Mouse (Mus musculus) activated CD4-positive, CD25-positive, alpha-beta regulatory T cell (primary cell): ENCODE results near the gene Cadps2. TPM values are rescaled to one million over a fixed set of nuclear protein-coding genes. Genes with fewer than 3 reads are reported as not detected.

Experiments used
- polyA plus RNA-seq, 2 experiments: library from polyadenylated mRNA; unstranded; fragments of 100-300 nt; shearing (Covaris generic); gene quantifications; one replicate each; pipeline ENCODE4 v1.2.1; 2017

Gene Cadps2
- under 1 TPM in 1 of 2 experiments, not detected in 1; 0.06 TPM for polyA plus RNA-seq

DNA sequence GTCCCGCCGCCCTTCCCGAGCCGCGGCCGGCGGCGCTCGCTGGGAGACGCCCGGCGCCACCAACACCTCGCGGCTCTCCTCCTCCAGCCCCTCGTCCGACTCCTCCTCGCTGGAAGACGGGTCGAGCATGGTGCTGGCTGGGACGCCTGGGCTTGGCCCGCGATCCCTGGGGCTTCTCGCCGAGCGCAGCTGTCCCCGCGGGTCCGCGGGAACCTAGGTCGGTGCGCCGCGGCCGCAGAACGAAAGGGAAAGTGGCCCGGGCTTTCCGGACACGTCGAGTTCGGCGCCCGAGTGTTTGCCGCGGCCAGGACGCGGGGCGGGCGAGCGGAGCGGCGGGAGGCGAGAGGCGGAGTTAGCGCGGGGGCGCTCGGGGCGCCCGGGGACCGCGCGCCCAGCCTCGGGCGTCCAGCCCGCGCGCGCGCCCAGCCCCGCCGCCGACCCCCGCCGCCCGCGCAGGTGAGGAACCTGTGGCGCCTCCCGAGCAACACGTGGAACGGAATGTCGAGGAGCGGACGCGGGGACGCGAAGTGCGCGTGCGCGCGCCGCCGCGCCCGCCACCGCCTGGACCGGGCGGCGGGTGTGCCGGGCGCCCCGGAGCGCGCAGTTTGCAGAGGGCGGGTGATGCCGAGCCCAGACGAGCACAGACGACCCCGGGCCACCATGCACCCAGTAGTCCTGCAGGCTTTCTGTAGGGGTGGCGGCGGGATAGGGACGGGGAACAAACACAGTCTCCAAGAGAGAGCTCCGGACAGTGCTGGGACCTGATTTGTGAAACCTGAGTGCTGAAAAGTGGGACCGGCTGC is at the start of gene Cadps2:
Gene Cadps2, minus strand, starts transcription at position 413 of the 803 bp plus-strand sequence.

DNA sequence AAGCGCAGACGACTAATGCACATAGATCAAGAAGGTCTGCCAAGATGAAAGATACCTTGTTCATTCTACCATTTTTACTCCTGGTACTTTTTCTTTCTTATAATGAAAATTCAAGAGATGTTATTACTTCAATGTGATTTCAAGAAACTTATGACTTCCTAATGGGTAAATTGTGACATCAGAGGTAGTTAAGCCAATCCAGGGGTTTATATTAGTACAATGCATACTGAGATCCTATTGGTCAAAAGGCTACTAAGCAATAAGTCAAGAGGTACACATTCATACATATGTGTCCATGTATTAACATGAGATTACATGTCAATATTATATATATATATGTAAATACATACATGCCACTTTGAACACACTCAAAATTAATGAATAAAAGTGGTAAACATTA is 184.2 kb downstream of the Cadps2 start, which contains the start of gene Rnf148:
Gene Rnf148, minus strand, starts transcription at position 101 of the 400 bp plus-strand sequence.

DNA sequence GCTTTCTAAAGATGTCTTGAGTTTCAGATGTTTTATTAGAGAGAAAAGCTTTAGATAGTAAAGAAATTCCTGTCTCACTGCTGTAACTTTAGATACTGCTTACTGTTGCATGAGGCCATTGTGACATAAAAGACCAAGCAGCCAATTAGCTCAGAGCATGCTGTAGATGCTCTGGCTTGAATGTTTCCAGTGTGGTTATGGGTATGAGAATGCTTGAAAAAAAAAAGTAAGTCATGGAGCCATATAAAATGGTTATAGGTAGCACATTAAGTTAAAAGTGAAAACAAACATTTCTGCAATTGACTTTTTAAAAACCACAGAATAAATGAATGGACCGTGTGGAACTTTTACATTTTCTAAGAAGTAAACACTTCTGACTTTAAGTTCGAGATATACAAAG is 189.0 kb downstream of the Cadps2 start, which contains the start of gene Rnf133:
Gene Rnf133, minus strand, starts transcription at position 101 of the 400 bp plus-strand sequence.

DNA sequence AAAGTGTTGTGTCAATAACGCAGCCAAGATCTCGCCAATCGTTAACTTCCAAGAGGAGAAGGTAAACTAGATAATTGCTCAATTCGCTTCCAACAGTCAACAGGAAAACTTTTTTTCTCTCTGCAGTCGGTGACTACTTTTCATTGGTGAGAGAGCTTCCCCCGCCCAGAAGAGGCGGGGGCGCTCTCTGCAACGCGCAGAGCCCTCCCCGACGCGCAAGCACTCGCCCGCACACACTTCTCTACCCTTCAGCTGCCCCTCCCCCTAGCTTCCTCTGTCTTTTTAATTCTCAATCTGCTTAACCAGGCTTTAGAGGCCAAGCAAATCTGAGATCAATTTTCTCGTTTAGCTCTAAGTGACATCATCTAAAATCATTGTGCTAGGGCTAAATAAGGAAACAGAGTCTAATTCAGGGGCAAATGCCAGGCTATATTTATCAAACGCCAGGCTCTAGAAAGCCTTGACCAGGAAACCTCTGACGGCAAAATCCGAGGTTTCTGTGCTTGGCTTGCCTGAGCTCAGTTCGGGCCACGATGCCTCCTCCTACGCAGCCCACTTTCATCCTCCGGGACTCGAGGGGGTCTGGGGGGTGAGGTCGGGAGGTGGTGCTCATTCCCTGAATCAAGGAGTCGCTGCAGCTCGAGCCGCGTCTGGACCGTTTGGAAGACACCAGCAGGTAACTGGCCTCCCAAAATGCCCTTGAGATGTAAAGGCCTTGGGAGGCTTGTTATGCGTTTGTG is 590.7 kb downstream of the Cadps2 start, which contains the start of gene Fezf1:
Gene Fezf1, minus strand, starts transcription at position 50 of the 740 bp plus-strand sequence.

Other genes starting within 250 kb of the Cadps2 start
- gene Rnf133, start 189.1 kb downstream of the Cadps2 start, polyA plus RNA-seq: under 1 TPM in 1 of 2 experiments, not detected in 1; 0.14 TPM
- gene Rnf148, start 184.3 kb downstream of the Cadps2 start, polyA plus RNA-seq: not detected
- gene Tas2r118, start 130.6 kb upstream of the Cadps2 start, polyA plus RNA-seq: not detected